Mouse (Mus musculus): ENCODE measurements around the gene Epb41l4b.

GRCm38 (mm10) chr4:57007717-57008116 is 135.5 kb downstream of the Epb41l4b start:
- TF ChIP-seq CTCF (IDR thresholded peaks at IDR 0.05; ENCODE audit: low read depth) = no peak
- no peak for TF ChIP-seq EP300 (IDR thresholded peaks at IDR 0.05; ENCODE audit: low read depth)
